Mouse (Mus musculus) intestine, postnatal 0 days (tissue): ENCODE data around the gene Phtf1. TPM values are rescaled to one million over a fixed set of nuclear protein-coding genes. Genes with fewer than 3 reads are reported as not detected.

Source experiments
- ATAC-seq: fragments of 200-750 bp; cut with Nextera tagmentation; 2 replicates; pipeline ENCODE4 v1.8.0; 2017; ENCODE audit warnings: mild to moderate bottlenecking, moderate TSS enrichment, moderate library complexity
- H3K27ac ChIP-seq: fragments of 300-500 bp; sonication (generic); 2 replicates; pipeline ENCODE4 v1.5.1; 2014; ENCODE audit warnings: mild to moderate bottlenecking, low read depth, low read length, moderate library complexity
- H3K27me3 ChIP-seq: fragments of 300-500 bp; sonication (generic); replicated peaks from 2 replicates; pipeline ENCODE4 v1.6.1; 2014; ENCODE audit warnings: low read length, mixed read lengths; ENCODE audit not compliant: control insufficient read depth, insufficient read depth
- H3K36me3 ChIP-seq: fragments of 300-500 bp; sonication (generic); 2 replicates; pipeline ENCODE4 v1.6.1; 2014; ENCODE audit warnings: mild to moderate bottlenecking, moderate library complexity; ENCODE audit not compliant: control insufficient read depth, insufficient read depth
- H3K4me1 ChIP-seq: fragments of 300-500 bp; sonication (generic); replicated peaks from 2 replicates; pipeline ENCODE4 v1.6.1; 2014; ENCODE audit warnings: antibody characterized with exemption, low read length, mixed read lengths; ENCODE audit not compliant: control insufficient read depth, insufficient read depth
- H3K4me2 ChIP-seq: fragments of 300-500 bp; sonication (generic); replicated peaks from 2 replicates; pipeline ENCODE4 v1.6.1; 2014; ENCODE audit warnings: low read depth, mild to moderate bottlenecking, moderate library complexity
- H3K4me3 ChIP-seq: fragments of 300-500 bp; sonication (generic); 2 replicates; pipeline ENCODE4 v1.5.1; 2014; ENCODE audit warnings: low read depth, low read length
- H3K9ac ChIP-seq: fragments of 300-500 bp; sonication (generic); 2 replicates; pipeline ENCODE4 v1.6.1; 2014; ENCODE audit warnings: mild to moderate bottlenecking, low read depth, low read length
- H3K9me3 ChIP-seq: fragments of 300-500 bp; sonication (generic); 2 replicates; pipeline ENCODE4 v1.6.1; 2016; ENCODE audit warnings: mixed run types; ENCODE audit not compliant: control insufficient read depth
- CTCF ChIP-seq: sonication (generic); IDR thresholded peaks from 2 replicates; pipeline ENCODE4 v1.5.1; 2016; ENCODE audit warnings: low read depth, mild to moderate bottlenecking, control low read depth, antibody characterized with exemption, moderate library complexity
- WGBS: fragments of 180-500 bp; shearing (Covaris S2); extraction: QIAGEN DNeasy Blood & Tissue Kit; methylation state at CpG from one replicate; pipeline ENCODE4 v1.1.7; 2014; 5-methylcytosine and 5-hydroxymethylcytosine counted together
- polyA plus RNA-seq: library from polyadenylated mRNA; unstranded; fragments of >200 nt; fragmentation: Nextera tagmentation; extraction: Ambion mirVana; gene quantifications from 2 replicates; pipeline ENCODE4 v1.2.1, GENCODE M21; 2015

The Phtf1 gene
- polyA plus RNA-seq, 1 experiment from 2014 or later, result 7.1 TPM

DNA sequence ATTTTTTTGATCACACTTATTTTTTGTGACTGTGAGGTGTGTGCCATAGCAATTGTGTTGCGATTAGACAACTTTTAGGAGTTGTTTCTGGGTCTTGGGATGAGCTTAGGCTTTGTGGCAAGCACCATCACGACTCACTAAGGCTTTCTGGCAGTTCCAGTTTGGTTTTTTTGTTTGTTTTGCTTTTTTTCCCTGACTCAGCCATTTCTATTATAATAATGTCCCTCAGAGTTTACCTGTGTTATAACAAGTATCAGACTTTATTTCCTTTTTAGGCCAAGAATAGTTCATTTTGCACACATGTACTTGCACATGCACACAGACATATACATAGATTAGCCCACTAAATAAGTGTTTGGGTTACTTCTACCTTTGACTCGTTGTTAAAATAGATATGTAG is 7.3 kb upstream of the Phtf1 start:
- TF ChIP-seq CTCF, result no peak
- Histone ChIP-seq H3K4me3 (no peak overlapping the region), H3K27ac (no peak overlapping the region), H3K36me3 (peaks cover 18% of the 10 kb centered on the region; the same call in 1 of the 2 replicates), H3K4me2 (no peak overlapping the region), H3K27me3 (no peaks in the 10 kb centered on the region), H3K9ac (no peak overlapping the region), H3K4me1 (no peaks in the 10 kb centered on the region), H3K9me3 (no peaks in the 10 kb centered on the region)
- ATAC-seq, result no peak
- WGBS, result 89% methylated on average over 3 of the region's 3 CpGs

DNA sequence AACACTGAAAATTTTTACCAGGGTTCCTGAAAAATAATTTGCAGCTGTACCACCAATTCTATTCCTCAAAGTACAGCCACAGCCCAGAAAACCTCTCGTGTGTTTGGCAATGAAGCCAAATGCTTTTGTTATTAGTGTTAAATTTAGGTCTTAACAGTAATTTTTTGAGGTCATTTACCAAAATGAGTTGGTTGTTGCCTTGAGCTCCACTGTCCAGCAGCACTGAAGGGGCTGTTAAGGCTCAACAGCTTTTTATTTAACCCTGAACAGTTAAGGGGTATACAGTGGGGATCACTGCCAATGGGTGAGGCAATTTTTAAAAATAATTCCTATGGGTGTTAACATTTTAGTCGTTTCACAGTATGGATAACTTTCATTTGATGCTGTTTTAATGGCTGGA is 679 bp upstream of the Phtf1 start:
- no peak for ATAC-seq
- Histone ChIP-seq H3K9ac (no peak overlapping the region), H3K27me3 (no peaks in the 10 kb centered on the region), H3K4me1 (no peaks in the 10 kb centered on the region), H3K36me3 (peaks cover 14% of the 10 kb centered on the region; the same call in 1 of the 2 replicates), H3K9me3 (no peaks in the 10 kb centered on the region), H3K4me3 (peak overlapping the region; percentile 81), H3K4me2 (peak overlapping the region; percentile 94; the same call in 1 of the 2 replicates), H3K27ac (no peak overlapping the region)
- no peak for TF ChIP-seq CTCF
- 32% methylated on average over 2 of the region's 2 CpGs for WGBS

DNA sequence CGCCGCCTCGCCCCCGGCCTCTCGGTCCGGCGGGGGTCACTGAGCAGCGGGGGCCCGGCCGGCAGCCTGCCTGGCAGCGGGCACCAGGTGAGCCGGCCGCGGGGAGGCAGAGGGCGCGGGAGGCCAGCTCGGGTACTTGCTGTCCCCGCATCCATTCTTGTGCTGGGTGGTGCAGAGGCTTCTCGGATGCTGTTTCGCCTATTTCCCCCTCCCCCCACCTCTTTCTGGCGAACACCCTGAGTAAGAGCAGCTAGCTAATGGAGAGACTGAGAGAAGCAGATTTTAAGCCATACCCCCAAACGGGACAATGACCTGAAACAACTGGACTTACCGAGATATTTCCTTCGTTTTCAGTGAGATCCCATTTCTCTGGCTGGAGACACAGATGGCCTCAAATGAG is 791 bp downstream of the Phtf1 start:
- Histone ChIP-seq H3K4me1 (no peaks in the 10 kb centered on the region), H3K4me2 (peak overlapping the region; percentile 94), H3K4me3 (peak overlapping the region; percentile 81), H3K36me3 (peaks cover 7% of the 10 kb centered on the region; the same call in 1 of the 2 replicates), H3K9ac (peak overlapping the region; percentile 78), H3K9me3 (no peaks in the 10 kb centered on the region), H3K27me3 (no peaks in the 10 kb centered on the region), H3K27ac (peak overlapping the region; percentile 89)
- 3% methylated on average over 23 of the region's 24 CpGs for WGBS
- ATAC-seq, result peak; percentile 48; the same call in 1 of the 2 replicates
- no peak for TF ChIP-seq CTCF

GRCm38 (mm10) chr3:103971157-103971556 is 3.2 kb downstream of the Phtf1 start:
- no peak overlapping the region for H3K4me3 ChIP-seq
- TF ChIP-seq CTCF, result no peak
- no peaks in the 10 kb centered on the region for H3K4me1 ChIP-seq
- H3K9me3 ChIP-seq, result no peaks in the 10 kb centered on the region
- no peak overlapping the region for H3K27ac ChIP-seq
- H3K27me3 ChIP-seq, result no peaks in the 10 kb centered on the region
- H3K4me2 ChIP-seq, result no peak overlapping the region
- no peak overlapping the region for H3K9ac ChIP-seq
- ATAC-seq, result no peak
- WGBS, result 95% methylated on average over 2 of the region's 2 CpGs
- no peaks in the 10 kb centered on the region for H3K36me3 ChIP-seq

GRCm38 (mm10) chr3:103984556-103984955 is 16.6 kb downstream of the Phtf1 start:
- H3K9me3 ChIP-seq, result no peaks in the 10 kb centered on the region
- H3K36me3 ChIP-seq, result peaks cover 16% of the 10 kb centered on the region
- no peak for TF ChIP-seq CTCF
- H3K27me3 ChIP-seq, result no peaks in the 10 kb centered on the region
- H3K27ac ChIP-seq, result no peak overlapping the region
- no peak overlapping the region for H3K4me3 ChIP-seq
- 83% methylated on average over 4 of the region's 4 CpGs for WGBS
- no peaks in the 10 kb centered on the region for H3K4me1 ChIP-seq
- no peak for ATAC-seq
- H3K9ac ChIP-seq, result no peak overlapping the region
- H3K4me2 ChIP-seq, result no peak overlapping the region

- H3K9ac ChIP-seq, result no peak overlapping the region
- no peak for TF ChIP-seq CTCF
- no peak overlapping the region for H3K27ac ChIP-seq
- no peaks in the 10 kb centered on the region for H3K4me1 ChIP-seq
- no peaks in the 10 kb centered on the region for H3K27me3 ChIP-seq
- 92% methylated on average over 2 of the region's 2 CpGs for WGBS
- H3K36me3 ChIP-seq, result peaks cover 16% of the 10 kb centered on the region
- no peak for ATAC-seq
- H3K9me3 ChIP-seq, result no peaks in the 10 kb centered on the region
- H3K4me3 ChIP-seq, result no peak overlapping the region
- no peak overlapping the region for H3K4me2 ChIP-seq
Measured at GRCm38 (mm10) chr3:103985194-103985593, 17.3 kb downstream of the Phtf1 start.
